Mouse (Mus musculus) MEL (cell line): ENCODE data around the gene BC052040.

Experiments
- CTCF ChIP-seq, 3 experiments: IDR thresholded peaks in 2 of 3; conservative IDR thresholded peaks in 1 of 3; 2 replicates each; pipeline ENCODE4 v1.5.1; 2011 to 2012; ENCODE audit warnings: low read length in 3 of 3, low read depth in 2 of 3, mild to moderate bottlenecking in 2 of 3, improper control_type of control experiment in 1 of 3, inconsistent platforms in 1 of 3, mixed read lengths in 1 of 3, moderate library complexity in 1 of 3; ENCODE audit not compliant: control insufficient read depth in 1 of 3, insufficient read depth in 1 of 3, poor library complexity in 1 of 3, severe bottlenecking in 1 of 3
- E2F4 ChIP-seq: IDR thresholded peaks from 2 replicates; pipeline ENCODE4 v1.6.1; 2011; ENCODE audit warnings: low read depth, low read length, improper control_type of control experiment, borderline replicate concordance
- ETS1 ChIP-seq: IDR thresholded peaks from 2 replicates; pipeline ENCODE4 v1.6.1; 2012; ENCODE audit warnings: low read depth, mild to moderate bottlenecking, inconsistent platforms, low read length, improper control_type of control experiment, moderate library complexity
- JUND ChIP-seq: IDR thresholded peaks from 2 replicates; pipeline ENCODE4 v1.6.1; 2011; ENCODE audit warnings: low read depth, mild to moderate bottlenecking, improper control_type of control experiment, low read length
- POLR2A ChIP-seq, 2 experiments: IDR thresholded peaks; 2 replicates each; pipeline ENCODE4 v1.6.1; 2011 to 2012; ENCODE audit warnings: low read length in 2 of 2, mild to moderate bottlenecking in 2 of 2, control low read depth in 1 of 2, improper control_type of control experiment in 1 of 2, low read depth in 1 of 2, moderate library complexity in 1 of 2; ENCODE audit not compliant: control insufficient read depth in 1 of 2, insufficient read depth in 1 of 2, poor library complexity in 1 of 2
- RAD21 ChIP-seq: IDR thresholded peaks from 2 replicates; pipeline ENCODE4 v1.6.1; 2011; ENCODE audit warnings: mild to moderate bottlenecking, low read depth, low read length, improper control_type of control experiment
- USF2 ChIP-seq, 2 experiments: IDR thresholded peaks; 2 replicates each; pipeline ENCODE4 v1.6.1; 2011 to 2012; ENCODE audit warnings: improper control_type of control experiment in 2 of 2, low read length in 2 of 2, borderline replicate concordance in 1 of 2, inconsistent platforms in 1 of 2, low read depth in 1 of 2, mild to moderate bottlenecking in 1 of 2; ENCODE audit not compliant: insufficient read depth in 1 of 2

GRCm38 (mm10) chr2:115605829-115606336 is 24.4 kb downstream of the BC052040 start:
- TF ChIP-seq ETS1 = no peak
- no peak for TF ChIP-seq RAD21
- no peak for TF ChIP-seq POLR2A (IDR thresholded peaks at IDR 0.05; ENCODE audit: control insufficient read depth in 1 of 2, insufficient read depth in 1 of 2, low read depth in 1 of 2, low read length in 2 of 2, poor library complexity in 1 of 2)
- no peak for TF ChIP-seq CTCF (IDR thresholded peaks at IDR 0.05 in 2 of 3, conservative IDR thresholded peaks at IDR 0.05 in 1 of 3; ENCODE audit: control insufficient read depth in 1 of 3, insufficient read depth in 1 of 3, low read depth in 2 of 3, low read length in 3 of 3, poor library complexity in 1 of 3, severe bottlenecking in 1 of 3)
- no peak for TF ChIP-seq USF2 (IDR thresholded peaks at IDR 0.05; ENCODE audit: borderline replicate concordance in 1 of 2, insufficient read depth in 1 of 2, low read depth in 1 of 2, low read length in 2 of 2)
- no peak for TF ChIP-seq E2F4
- TF ChIP-seq JUND = no peak
